Mouse (Mus musculus): ENCODE measurements around the gene Sema4f. TPM values are rescaled to one million over a fixed set of nuclear protein-coding genes. Genes with fewer than 3 reads are reported as not detected.

Gene Sema4f
- 8.8 and 14.3 TPM in 2 replicates for polyA plus RNA-seq (2015; fragmentation: Nextera tagmentation; extraction: Ambion mirVana)

DNA sequence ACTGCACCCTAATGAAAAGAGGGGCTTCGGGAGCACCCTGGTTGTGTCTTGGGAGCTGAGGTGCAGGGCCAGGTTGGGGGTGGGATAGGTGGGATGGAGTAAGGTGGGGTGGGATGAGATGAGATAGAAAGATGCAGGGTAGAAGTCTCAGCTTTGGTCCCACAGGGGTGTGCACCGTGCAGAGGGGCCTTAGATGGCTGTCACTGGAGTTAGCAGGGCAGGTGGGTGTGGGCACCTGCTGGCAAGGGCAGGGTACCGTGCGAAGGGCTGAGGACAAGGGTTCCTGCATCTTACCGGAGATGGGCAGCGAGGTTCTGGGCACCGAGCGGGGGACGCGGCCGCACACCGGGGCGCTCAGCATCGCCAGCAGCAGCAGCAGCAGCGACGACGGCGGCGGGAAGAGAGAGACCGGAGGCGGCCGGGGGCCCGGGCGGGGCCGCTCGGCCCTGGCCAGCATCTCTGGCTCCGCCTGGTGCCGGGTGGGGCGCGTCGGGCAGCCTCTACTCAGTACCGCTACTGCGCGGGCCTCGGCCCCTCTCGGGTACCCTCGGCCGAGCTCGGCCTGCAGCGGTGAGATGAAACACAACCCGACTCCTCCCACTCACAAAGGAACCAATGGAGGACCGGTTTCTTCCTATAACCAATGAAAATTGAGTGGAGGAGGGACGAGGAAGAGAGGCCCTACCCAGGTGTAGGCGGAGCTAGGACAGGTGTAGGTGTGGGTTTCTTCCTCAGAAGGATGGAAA is at the start of gene Sema4f:
Sema4f (minus strand) TSS at position 603 of the 746 bp plus-strand sequence.
- H3K4me2 ChIP-seq (replicated peaks; ENCODE audit: low read depth, low read length): peak within 1 kb of the TSS; percentile 61
- TF ChIP-seq EP300 (IDR thresholded peaks at IDR 0.05): no peak
- no peak for TF ChIP-seq CTCF (IDR thresholded peaks at IDR 0.05)
- no peaks in the 10 kb centered on the region for H3K9me3 ChIP-seq (ENCODE audit: low read length)
- no peaks in the 10 kb centered on the region for H3K4me1 ChIP-seq (ENCODE audit: insufficient read depth, low read depth, low read length)
- H3K4me3 ChIP-seq (ENCODE audit: low read depth, low read length): peak within 1 kb of the TSS; percentile 37
- DNase-seq (ENCODE audit: low spot score) (peak; percentile 90), ATAC-seq (peak; percentile 98)
- no peaks in the 10 kb centered on the region for H3K36me3 ChIP-seq (ENCODE audit: insufficient read depth, low read length)
- no peaks in the 10 kb centered on the region for H3K27me3 ChIP-seq (replicated peaks; ENCODE audit: insufficient read depth, low read length)
- H3K9ac ChIP-seq (replicated peaks; ENCODE audit: low read depth): no peak within 1 kb of the TSS
- 4% methylated on average over 41 of the region's 44 CpGs for WGBS
- H3K27ac ChIP-seq (ENCODE audit: low read length): no peak within 1 kb of the TSS

DNA sequence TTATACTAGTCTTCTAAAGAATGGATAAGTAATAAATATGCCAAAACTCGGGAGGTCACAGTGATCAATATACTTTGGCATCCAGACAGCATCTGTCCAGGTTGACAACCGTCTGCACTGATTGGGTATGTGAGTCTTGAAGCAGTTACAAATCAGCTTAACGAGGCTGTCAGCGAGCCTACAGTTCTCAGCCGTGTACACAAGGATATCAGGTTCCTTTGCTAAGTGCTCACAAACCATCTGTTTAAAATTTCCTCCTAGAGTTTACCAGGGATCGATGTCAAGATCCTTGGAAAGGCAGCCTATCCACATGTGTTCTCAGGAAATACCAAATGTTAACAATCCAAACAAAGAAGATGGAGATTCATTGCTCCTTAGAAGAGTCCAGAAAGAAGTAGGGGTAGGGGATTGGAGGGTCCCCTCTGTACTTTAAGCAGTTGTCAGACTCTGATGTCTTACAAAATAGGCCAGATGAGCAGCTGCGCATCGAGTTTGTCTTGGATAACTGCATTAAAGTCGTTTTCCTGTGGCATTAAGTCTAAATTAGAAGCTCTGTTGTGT is 47.9 kb upstream of the Sema4f start:
- H3K36me3 ChIP-seq (ENCODE audit: insufficient read depth, low read length): no peaks in the 10 kb centered on the region
- no peak overlapping the region for H3K27ac ChIP-seq (ENCODE audit: low read length)
- 19% methylated on average over 9 of the region's 9 CpGs for WGBS
- no peaks in the 10 kb centered on the region for H3K4me1 ChIP-seq (ENCODE audit: insufficient read depth, low read depth, low read length)
- H3K9ac ChIP-seq (replicated peaks; ENCODE audit: low read depth): no peak overlapping the region
- DNase-seq (ENCODE audit: low spot score) (no peak), ATAC-seq (no peak)
- no peak overlapping the region for H3K4me3 ChIP-seq (ENCODE audit: low read depth, low read length)
- H3K4me2 ChIP-seq (replicated peaks; ENCODE audit: low read depth, low read length): no peak overlapping the region
- no peaks in the 10 kb centered on the region for H3K9me3 ChIP-seq (ENCODE audit: low read length)
- H3K27me3 ChIP-seq (replicated peaks; ENCODE audit: insufficient read depth, low read length): no peaks in the 10 kb centered on the region
- no peak for TF ChIP-seq EP300 (IDR thresholded peaks at IDR 0.05)

DNA sequence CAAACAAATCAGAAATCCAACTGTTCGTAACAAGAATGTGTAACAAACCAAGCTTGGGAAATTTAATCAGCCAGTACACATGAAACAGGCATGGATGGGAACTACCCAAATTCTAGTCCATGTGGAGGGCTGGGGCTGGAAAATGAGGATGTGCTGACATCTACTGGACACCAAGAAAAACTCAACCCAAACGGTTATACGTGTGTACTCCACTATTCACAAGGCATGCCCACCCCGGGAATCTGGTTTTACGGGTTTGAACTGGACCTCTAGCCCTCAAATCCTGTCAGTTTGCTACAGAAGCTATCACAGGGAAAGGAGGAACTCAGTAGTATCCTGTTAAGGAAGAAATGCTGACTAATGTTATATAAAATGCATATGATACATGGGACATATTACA is 31.5 kb upstream of the Sema4f start:
- Histone ChIP-seq H3K4me3 (ENCODE audit: low read depth, low read length) (no peak overlapping the region), H3K4me1 (ENCODE audit: insufficient read depth, low read depth, low read length) (no peaks in the 10 kb centered on the region), H3K27ac (ENCODE audit: low read length) (no peak overlapping the region), H3K36me3 (ENCODE audit: insufficient read depth, low read length) (no peaks in the 10 kb centered on the region), H3K9me3 (ENCODE audit: low read length) (no peaks in the 10 kb centered on the region), H3K4me2 (replicated peaks; ENCODE audit: low read depth, low read length) (no peak overlapping the region), H3K27me3 (replicated peaks; ENCODE audit: insufficient read depth, low read length) (no peaks in the 10 kb centered on the region), H3K9ac (replicated peaks; ENCODE audit: low read depth) (no peak overlapping the region)
- peak; percentile 88 for TF ChIP-seq CTCF (IDR thresholded peaks at IDR 0.05)
- TF ChIP-seq EP300 (IDR thresholded peaks at IDR 0.05): no peak
- 6% methylated on average over 5 of the region's 5 CpGs for WGBS
- DNase-seq (ENCODE audit: low spot score) (peak; percentile 80), ATAC-seq (peak; percentile 78)

DNA sequence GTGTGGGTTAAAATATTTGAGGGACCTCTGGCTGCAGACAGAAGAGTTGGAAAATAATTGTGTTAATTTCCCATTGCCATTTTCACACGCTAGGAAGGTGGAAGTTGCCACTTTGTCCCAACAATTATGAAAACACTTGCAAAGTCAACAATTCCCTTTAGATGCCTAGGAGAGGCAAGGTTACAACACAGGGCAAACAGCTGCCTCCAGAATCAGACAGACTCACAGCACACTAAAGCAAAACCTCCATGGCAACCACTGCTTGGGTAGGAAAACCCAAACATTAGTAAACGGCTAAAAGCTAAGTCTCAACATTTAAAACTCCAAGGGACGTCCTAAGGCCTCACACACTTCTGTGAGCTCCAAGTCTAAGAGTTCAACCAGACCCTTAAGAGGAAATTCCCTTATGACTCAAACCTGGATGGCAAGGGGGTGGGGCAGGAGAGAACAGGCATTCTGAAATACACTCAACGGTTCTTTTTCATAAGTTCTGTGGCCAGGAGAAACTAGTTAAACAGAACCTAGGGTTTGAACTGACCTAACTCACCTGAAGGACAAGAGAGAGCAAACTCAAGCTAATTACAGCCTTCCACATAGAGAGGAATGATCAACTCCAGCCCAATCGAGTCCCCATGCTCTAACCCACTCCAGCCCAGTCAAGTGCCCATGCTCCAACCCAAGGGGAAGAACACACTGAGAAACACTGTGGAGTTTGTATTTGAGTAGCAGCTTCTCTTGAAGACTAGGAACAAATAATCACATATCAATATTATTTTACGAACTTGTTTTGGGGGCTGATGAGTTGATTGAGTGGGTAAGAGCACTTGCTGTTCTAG is 29.9 kb upstream of the Sema4f start:
- Histone ChIP-seq H3K27me3 (replicated peaks; ENCODE audit: insufficient read depth, low read length) (no peaks in the 10 kb centered on the region), H3K4me1 (ENCODE audit: insufficient read depth, low read depth, low read length) (no peaks in the 10 kb centered on the region), H3K36me3 (ENCODE audit: insufficient read depth, low read length) (no peaks in the 10 kb centered on the region), H3K27ac (ENCODE audit: low read length) (peak overlapping the region; percentile 2; the same call in 1 of the 2 replicates), H3K9ac (replicated peaks; ENCODE audit: low read depth) (no peak overlapping the region), H3K4me3 (ENCODE audit: low read depth, low read length) (no peak overlapping the region), H3K4me2 (replicated peaks; ENCODE audit: low read depth, low read length) (no peak overlapping the region), H3K9me3 (ENCODE audit: low read length) (no peaks in the 10 kb centered on the region)
- 41% methylated on average over 6 of the region's 6 CpGs for WGBS
- DNase-seq (ENCODE audit: low spot score) (peak; percentile 78), ATAC-seq (peak; percentile 84)
- TF ChIP-seq EP300 (IDR thresholded peaks at IDR 0.05) (0 out of 2 replicates have a peak, but pooled peaks have one; percentile 47), CTCF (IDR thresholded peaks at IDR 0.05) (no peak)

GRCm38 (mm10) chr6:82961664-82962063 is 22.1 kb upstream of the Sema4f start:
- Histone ChIP-seq H3K9ac (replicated peaks; ENCODE audit: low read depth) (no peak overlapping the region), H3K4me3 (ENCODE audit: low read depth, low read length) (no peak overlapping the region), H3K36me3 (ENCODE audit: insufficient read depth, low read length) (no peaks in the 10 kb centered on the region), H3K9me3 (ENCODE audit: low read length) (no peaks in the 10 kb centered on the region), H3K4me2 (replicated peaks; ENCODE audit: low read depth, low read length) (no peak overlapping the region), H3K27ac (ENCODE audit: low read length) (no peak overlapping the region), H3K27me3 (replicated peaks; ENCODE audit: insufficient read depth, low read length) (no peaks in the 10 kb centered on the region), H3K4me1 (ENCODE audit: insufficient read depth, low read depth, low read length) (peaks cover 3% of the 10 kb centered on the region; the same call in 1 of the 2 replicates)
- WGBS: 69% methylated on average over 1 of the region's 1 CpGs
- TF ChIP-seq CTCF (IDR thresholded peaks at IDR 0.05) (no peak), EP300 (IDR thresholded peaks at IDR 0.05) (no peak)
- no peak for DNase-seq (ENCODE audit: low spot score)
- no peak for ATAC-seq

All from lung, postnatal 0 days (tissue).